Mouse (Mus musculus): ENCODE measurements around the gene Gnpat. TPM values are rescaled to one million over a fixed set of nuclear protein-coding genes. Genes with fewer than 3 reads are reported as not detected.

Gene Gnpat
- polyA plus RNA-seq, 3 experiments from 2014 or later: 31.4 to 39.2 (median 38.9) TPM

Other genes with a start within 250 kb of the Gnpat start
- gene 2310022B05Rik, start 199.7 kb upstream of the Gnpat start, polyA plus RNA-seq (2017; shearing (Covaris generic)): 1 to 10 TPM in 2 of 3 experiments, under 1 TPM in 1; 0.60 to 1.6 (median 1.6) TPM
- gene Ttc13, start 141.1 kb upstream of the Gnpat start, polyA plus RNA-seq (2017; shearing (Covaris generic)): 10 to 100 TPM; 26.1 to 40.4 (median 39.4) TPM
- 10 to 100 TPM; 19.0 to 33.2 (median 27.3) TPM for gene Arv1, start 140.9 kb upstream of the Gnpat start, polyA plus RNA-seq (2017; shearing (Covaris generic))
- gene Fam89a, start 111.2 kb upstream of the Gnpat start, polyA plus RNA-seq (2017; shearing (Covaris generic)): under 1 TPM in 2 of 3 experiments, not detected in 1; 0.75 to 0.80 TPM
- not detected for gene Trim67, start 69.9 kb upstream of the Gnpat start, polyA plus RNA-seq (2017; shearing (Covaris generic))
- 10 to 100 TPM; 29.1 to 31.9 (median 31.8) TPM for gene 2810004N23Rik, start 87 bp downstream of the Gnpat start, polyA plus RNA-seq (2017; shearing (Covaris generic))
- 1 to 10 TPM; 5.8 to 8.6 (median 6.9) TPM for gene Exoc8, start 34.7 kb downstream of the Gnpat start, polyA plus RNA-seq (2017; shearing (Covaris generic))
- gene Sprtn, start 34.9 kb downstream of the Gnpat start, polyA plus RNA-seq (2017; shearing (Covaris generic)): 1 to 10 TPM; 5.9 to 7.6 (median 7.4) TPM
- gene Egln1, start 86.3 kb downstream of the Gnpat start, polyA plus RNA-seq (2017; shearing (Covaris generic)): 10 to 100 TPM in 2 of 3 experiments, 1 to 10 TPM in 1; 9.8 to 12.4 (median 12.0) TPM
- 10 to 100 TPM; 60.0 to 71.8 (median 60.4) TPM for gene Tsnax, start 150.0 kb downstream of the Gnpat start, polyA plus RNA-seq (2017; shearing (Covaris generic))
- gene Disc1, start 191.2 kb downstream of the Gnpat start, polyA plus RNA-seq (2017; shearing (Covaris generic)): under 1 TPM; 0.24 to 0.61 (median 0.40) TPM